In the genomic region with DNA sequence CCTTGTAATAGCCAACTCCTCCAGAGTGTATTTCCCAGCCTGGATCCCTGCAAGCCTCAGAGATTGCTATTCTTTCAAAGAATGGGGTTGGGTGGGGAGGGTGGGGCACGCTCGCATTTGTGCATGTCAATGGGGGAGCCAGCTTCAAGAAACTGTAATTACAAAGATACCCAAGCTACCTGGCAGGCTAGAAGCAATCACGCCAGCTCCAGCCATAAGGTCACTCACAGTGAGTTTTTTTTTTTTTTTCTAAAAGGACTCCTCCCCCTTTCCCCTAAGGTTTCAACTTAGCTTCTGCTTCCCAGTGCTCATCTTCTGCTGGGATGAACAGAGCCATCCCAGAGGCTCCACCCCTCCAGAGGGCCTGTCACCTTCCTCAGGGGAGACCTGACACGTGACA, we compare ENCODE assay signal across 18 mouse cellular contexts.
DNase-seq lines count a peak whose midpoint lies in the region; ATAC-seq and TF ChIP-seq lines count a peak whose summit lies in the region.
"Had no signal": no experiment of that assay in that cellular context is flagged by ENCODE, and none has a peak within 500 bp of the region (broad histone marks: within the 10 kb centered on the region; RNA-seq: fewer than 3 reads in every experiment).

No protein-coding gene starts in this region.

- H3K36me3 ChIP-seq in heart, embryonic 13.5 days = no peaks in the 10 kb centered on the region
- no peaks in the 10 kb centered on the region for H3K36me3 ChIP-seq in midbrain, embryonic 11.5 days (ENCODE audit: control insufficient read depth, insufficient read depth, low read length)
- H3K36me3 ChIP-seq in midbrain, embryonic 14.5 days (ENCODE audit: control insufficient read depth, insufficient read depth, low read length) = no peaks in the 10 kb centered on the region
- H3K36me3 ChIP-seq in lung, postnatal 0 days (ENCODE audit: insufficient read depth, low read length) = no peaks in the 10 kb centered on the region
- H3K36me3 ChIP-seq: embryonic facial prominence, embryonic 15.5 days; forebrain, embryonic 10.5 days; forebrain, embryonic 15.5 days; G1E; hindbrain, embryonic 10.5 days; intestine, embryonic 15.5 days had no signal

- DNase-seq in heart, adult 8-10 months (ENCODE audit: low spot score) = no peak
- DNase-seq in midbrain, embryonic 11.5 days (ENCODE audit: low spot score, missing footprints) = peak; percentile 17
- DNase-seq in midbrain, embryonic 14.5 days = no peak
- DNase-seq in R1 (ENCODE audit: low read depth, low spot score) = peak; percentile 94
- DNase-seq in embryo, embryonic 9.5 days (ENCODE audit: extremely low spot score) = no peak
- no peak for DNase-seq in lung, postnatal 0 days (ENCODE audit: low spot score)
- DNase-seq: cerebellum, adult 2 months; cerebellum, postnatal 10 days; kidney, adult 18-20 months had no signal

- 65% methylated on average over 4 of the region's 4 CpGs for WGBS in heart, embryonic 13.5 days
- 77% methylated on average over 4 of the region's 4 CpGs for WGBS in midbrain, embryonic 11.5 days
- 70% methylated on average over 4 of the region's 4 CpGs for WGBS in midbrain, embryonic 14.5 days
- WGBS in lung, postnatal 0 days = 65% methylated on average over 4 of the region's 4 CpGs

- H3K4me3 ChIP-seq in heart, embryonic 13.5 days = no peak overlapping the region
- no peak overlapping the region for H3K4me3 ChIP-seq in midbrain, embryonic 11.5 days (ENCODE audit: low read depth, low read length)
- H3K4me3 ChIP-seq in midbrain, embryonic 14.5 days (replicated peaks; ENCODE audit: low read depth, low read length) = no peak overlapping the region
- no peak overlapping the region for H3K4me3 ChIP-seq in lung, postnatal 0 days (ENCODE audit: low read depth, low read length)
- H3K4me3 ChIP-seq: embryonic facial prominence, embryonic 15.5 days; erythroblast, embryonic 14.5 days; forebrain, embryonic 10.5 days; forebrain, embryonic 15.5 days; hindbrain, embryonic 10.5 days; intestine, embryonic 15.5 days had no signal

- peak overlapping the region; percentile 39 for H3K4me2 ChIP-seq in heart, embryonic 13.5 days
- H3K4me2 ChIP-seq in midbrain, embryonic 11.5 days = no peak overlapping the region
- no peak overlapping the region for H3K4me2 ChIP-seq in midbrain, embryonic 14.5 days (ENCODE audit: low read length)
- no peak overlapping the region for H3K4me2 ChIP-seq in lung, postnatal 0 days (replicated peaks; ENCODE audit: low read depth, low read length)
- H3K4me2 ChIP-seq: embryonic facial prominence, embryonic 15.5 days; forebrain, embryonic 15.5 days; hindbrain, embryonic 14.5 days; intestine, embryonic 15.5 days had no signal

- ATAC-seq in heart, embryonic 13.5 days (ENCODE audit: extremely low read depth, insufficient number of reproducible peaks, low FRiP score, low TSS enrichment) = no peak
- ATAC-seq in midbrain, embryonic 11.5 days (ENCODE audit: low FRiP score) = no peak
- no peak for ATAC-seq in midbrain, embryonic 14.5 days (ENCODE audit: low FRiP score, low TSS enrichment)
- no peak for ATAC-seq in lung, postnatal 0 days
- ATAC-seq: forebrain, embryonic 15.5 days; intestine, embryonic 15.5 days had no signal

- peaks cover 13% of the 10 kb centered on the region for H3K4me1 ChIP-seq in heart, embryonic 13.5 days
- no peaks in the 10 kb centered on the region for H3K4me1 ChIP-seq in midbrain, embryonic 11.5 days (ENCODE audit: control insufficient read depth, insufficient read depth, low read length)
- no peaks in the 10 kb centered on the region; the same call in 1 of the 2 replicates for H3K4me1 ChIP-seq in midbrain, embryonic 14.5 days (ENCODE audit: control insufficient read depth, insufficient read depth, low read length)
- no peaks in the 10 kb centered on the region for H3K4me1 ChIP-seq in lung, postnatal 0 days (ENCODE audit: insufficient read depth, low read depth, low read length)
- H3K4me1 ChIP-seq: embryonic facial prominence, embryonic 15.5 days; forebrain, embryonic 15.5 days had no signal

- TF ChIP-seq CTCF in lung, postnatal 0 days (IDR thresholded peaks at IDR 0.05) = no peak

- no peak for TF ChIP-seq EP300 in lung, postnatal 0 days (IDR thresholded peaks at IDR 0.05)

- H3K27me3 ChIP-seq in heart, embryonic 13.5 days (replicated peaks) = peaks cover 32% of the 10 kb centered on the region
- no peaks in the 10 kb centered on the region for H3K27me3 ChIP-seq in midbrain, embryonic 11.5 days (ENCODE audit: control insufficient read depth, insufficient read depth, low read length)
- no peaks in the 10 kb centered on the region for H3K27me3 ChIP-seq in midbrain, embryonic 14.5 days (ENCODE audit: control insufficient read depth, insufficient read depth, low read length)
- H3K27me3 ChIP-seq in lung, postnatal 0 days (replicated peaks; ENCODE audit: insufficient read depth, low read length) = no peaks in the 10 kb centered on the region
- H3K27me3 ChIP-seq: forebrain, embryonic 15.5 days; intestine, embryonic 15.5 days had no signal

- no peaks in the 10 kb centered on the region for H3K9me3 ChIP-seq in heart, embryonic 13.5 days
- no peaks in the 10 kb centered on the region for H3K9me3 ChIP-seq in midbrain, embryonic 11.5 days (ENCODE audit: control insufficient read depth, low read length)
- no peaks in the 10 kb centered on the region for H3K9me3 ChIP-seq in midbrain, embryonic 14.5 days (ENCODE audit: control insufficient read depth, low read length)
- H3K9me3 ChIP-seq in lung, postnatal 0 days (ENCODE audit: low read length) = no peaks in the 10 kb centered on the region
- H3K9me3 ChIP-seq: embryonic facial prominence, embryonic 15.5 days; forebrain, embryonic 10.5 days; forebrain, embryonic 15.5 days; hindbrain, embryonic 10.5 days; intestine, embryonic 15.5 days had no signal

- H3K27ac ChIP-seq in heart, embryonic 13.5 days (replicated peaks) = no peak overlapping the region
- no peak overlapping the region for H3K27ac ChIP-seq in midbrain, embryonic 11.5 days (ENCODE audit: low read depth, low read length)
- no peak overlapping the region for H3K27ac ChIP-seq in midbrain, embryonic 14.5 days (replicated peaks; ENCODE audit: low read depth, low read length)
- no peak overlapping the region for H3K27ac ChIP-seq in lung, postnatal 0 days (ENCODE audit: low read length)
- H3K27ac ChIP-seq: embryonic facial prominence, embryonic 15.5 days; forebrain, embryonic 10.5 days; forebrain, embryonic 15.5 days; hindbrain, embryonic 10.5 days; hindbrain, embryonic 14.5 days; intestine, embryonic 15.5 days had no signal

- H3K9ac ChIP-seq in heart, embryonic 13.5 days = no peak overlapping the region
- H3K9ac ChIP-seq in midbrain, embryonic 11.5 days (ENCODE audit: low read length) = no peak overlapping the region
- no peak overlapping the region for H3K9ac ChIP-seq in midbrain, embryonic 14.5 days (replicated peaks; ENCODE audit: low read length)
- H3K9ac ChIP-seq in lung, postnatal 0 days (replicated peaks; ENCODE audit: low read depth) = no peak overlapping the region
- H3K9ac ChIP-seq: embryonic facial prominence, embryonic 15.5 days; forebrain, embryonic 15.5 days; hindbrain, embryonic 14.5 days; intestine, embryonic 15.5 days had no signal

Comparison
In these comparisons a context has a peak if more than half of its experiments do, and no peak if none do; other contexts are left out.
1. DNase-seq: peak in midbrain, embryonic 11.5 days (single experiment) and R1 (single experiment); none in heart, adult 8-10 months (single experiment), midbrain, embryonic 14.5 days (single experiment), embryo, embryonic 9.5 days (single experiment) and lung, postnatal 0 days (single experiment).